Mouse (Mus musculus): Measurements from ENCODE around the gene 9530068E07Rik.

- no peak for TF ChIP-seq POLR2A (IDR thresholded peaks at IDR 0.05; ENCODE audit: borderline replicate concordance, extremely low read depth, low read depth, low read length)
- TF ChIP-seq CTCF (IDR thresholded peaks at IDR 0.05; ENCODE audit: insufficient read depth, low read length), result no peak
Observed at GRCm38 (mm10) chr11:52369252-52370134, 26.7 kb upstream of the 9530068E07Rik start.

Measured in lung, adult 2 months (tissue).